Mouse (Mus musculus) megakaryocyte, adult 5-6 weeks (primary cell): ENCODE results near the gene Vps52. TPM values are rescaled to one million over a fixed set of nuclear protein-coding genes. Genes with fewer than 3 reads are reported as not detected.
"Not testable (repeated sequence)": the region's sequence is repeated elsewhere in the genome, so short reads cannot be mapped to it uniquely, and the experiment has no call there.

Experiments used
- ATAC-seq: 2 replicates; pipeline ENCODE4 v1.8.0; 2016; ENCODE audit warnings: mild to moderate bottlenecking, inconsistent platforms; ENCODE audit not compliant: poor library complexity, severe bottlenecking
- total RNA-seq, 2 experiments: library from RNA; stranded (forward) in 1 of 2; stranded (reverse) in 1 of 2; fragments of 153-499, 151-499 nt in 1 of 2; fragments of 221-1000, 200-1000 nt in 1 of 2; gene quantifications; 2 replicates each; pipeline versions ENCODE4 v1.2.3 to v1.2.4; 2015 to 2017

The Vps52 gene
- total RNA-seq, 2 experiments from 2014 or later = 11.6 to 15.7 TPM

GRCm38 (mm10) chr17:33959948-33960347 is 4.3 kb downstream of the Vps52 start:
- ATAC-seq = no peak

GRCm38 (mm10) chr17:33962876-33963275 is 7.3 kb downstream of the Vps52 start:
- no peak for ATAC-seq

GRCm38 (mm10) chr17:33965082-33965845 is 9.7 kb downstream of the Vps52 start:
- ATAC-seq = no peak

GRCm38 (mm10) chr17:33965846-33966550 is 10.4 kb downstream of the Vps52 start:
- no peak for ATAC-seq

GRCm38 (mm10) chr17:33968489-33968888 is 12.9 kb downstream of the Vps52 start:
- peak; percentile 99 for ATAC-seq

- ATAC-seq = peak; percentile 23; the same call in 1 of the 2 replicates
Observed at GRCm38 (mm10) chr17:33968927-33969326, 13.3 kb downstream of the Vps52 start.

- no peak for ATAC-seq
Observed at GRCm38 (mm10) chr17:33969394-33969793, 13.8 kb downstream of the Vps52 start.

GRCm38 (mm10) chr17:33972691-33973090 is 17.1 kb downstream of the Vps52 start:
- ATAC-seq = no peak

GRCm38 (mm10) chr17:33973572-33973971 is 18.0 kb downstream of the Vps52 start:
- no peak for ATAC-seq

- ATAC-seq = no peak
Observed at GRCm38 (mm10) chr17:33977861-33978557, 22.4 kb downstream of the Vps52 start.

- ATAC-seq = peak; percentile 93
Observed at GRCm38 (mm10) chr17:33978631-33979031, 23.0 kb downstream of the Vps52 start.

- no peak for ATAC-seq
Observed at GRCm38 (mm10) chr17:33979512-33980050, 24.0 kb downstream of the Vps52 start.

GRCm38 (mm10) chr17:33980181-33981035 is 24.8 kb downstream of the Vps52 start:
- no peak for ATAC-seq

GRCm38 (mm10) chr17:33981192-33981909 is 25.7 kb downstream of the Vps52 start:
- ATAC-seq = peak; percentile 65

GRCm38 (mm10) chr17:33982136-33982535 is 26.5 kb downstream of the Vps52 start:
- ATAC-seq = not testable (repeated sequence)

GRCm38 (mm10) chr17:33991788-33992664 is 36.4 kb downstream of the Vps52 start:
- peak; percentile 79 for ATAC-seq

- no peak for ATAC-seq
Observed at GRCm38 (mm10) chr17:33994959-33995358, 39.3 kb downstream of the Vps52 start.

GRCm38 (mm10) chr17:33995651-33996050 is 40.0 kb downstream of the Vps52 start:
- no peak for ATAC-seq

- ATAC-seq = not testable (repeated sequence)
Observed at GRCm38 (mm10) chr17:33997025-33997424, 41.4 kb downstream of the Vps52 start.
